Mouse (Mus musculus) heart, embryonic 11.5 days (tissue): ENCODE results near the gene Prkce. TPM values are rescaled to one million over a fixed set of nuclear protein-coding genes. Genes with fewer than 3 reads are reported as not detected.

ENCODE experiments used
- ATAC-seq: fragments of 200-750 bp; cut with Nextera tagmentation; replicated peaks from 2 replicates; pipeline ENCODE4 v1.8.0; 2017; ENCODE audit warnings: moderate library complexity; ENCODE audit not compliant: insufficient number of reproducible peaks, low FRiP score, low TSS enrichment
- H3K27ac ChIP-seq: fragments of 300-500 bp; sonication (generic); 2 replicates; pipeline ENCODE4 v1.5.1; 2014; ENCODE audit warnings: mild to moderate bottlenecking, low read depth, low read length
- H3K27me3 ChIP-seq: fragments of 300-500 bp; sonication (generic); 2 replicates; pipeline ENCODE4 v1.6.1; 2014; ENCODE audit warnings: mild to moderate bottlenecking, low read length, mixed read lengths; ENCODE audit not compliant: control insufficient read depth, insufficient read depth
- H3K36me3 ChIP-seq: fragments of 300-500 bp; sonication (generic); 2 replicates; pipeline ENCODE4 v1.6.1; 2014; ENCODE audit warnings: mild to moderate bottlenecking, low read length, moderate library complexity, mixed read lengths; ENCODE audit not compliant: control insufficient read depth, insufficient read depth
- H3K4me1 ChIP-seq: fragments of 300-500 bp; sonication (generic); 2 replicates; pipeline ENCODE4 v1.6.1; 2014; ENCODE audit warnings: low read length; ENCODE audit not compliant: control insufficient read depth, insufficient read depth
- H3K4me2 ChIP-seq: fragments of 300-500 bp; sonication (generic); 2 replicates; pipeline ENCODE4 v1.6.1; 2014; ENCODE audit warnings: mild to moderate bottlenecking, moderate library complexity
- H3K4me3 ChIP-seq: fragments of 300-500 bp; sonication (generic); 2 replicates; pipeline ENCODE4 v1.5.1; 2014; ENCODE audit warnings: low read depth, low read length
- H3K9ac ChIP-seq: fragments of 300-500 bp; sonication (generic); 2 replicates; pipeline ENCODE4 v1.6.1; 2014; ENCODE audit warnings: mild to moderate bottlenecking, low read depth, low read length, moderate library complexity
- H3K9me3 ChIP-seq: fragments of 300-500 bp; sonication (generic); replicated peaks from 2 replicates; pipeline ENCODE4 v1.6.1; 2016; ENCODE audit warnings: low read length; ENCODE audit not compliant: control insufficient read depth
- WGBS: fragments of 180-500 bp; shearing (Covaris S2); extraction: QIAGEN DNeasy Blood & Tissue Kit; methylation state at CpG from one replicate; pipeline ENCODE4 v1.1.7; 2014; ENCODE audit not compliant: insufficient replicate concordance; 5-methylcytosine and 5-hydroxymethylcytosine counted together
- polyA plus RNA-seq: library from polyadenylated mRNA; unstranded; fragments of >200 nt; fragmentation: Nextera tagmentation; extraction: Ambion mirVana; gene quantifications from 2 replicates; pipeline ENCODE4 v1.2.1, GENCODE M21; 2014

Prkce gene
- polyA plus RNA-seq, 1 experiment from 2014 or later: 12.8 TPM

- no peak overlapping the region for H3K4me3 ChIP-seq
- H3K4me1 ChIP-seq: peaks cover 31% of the 10 kb centered on the region
- no peak overlapping the region for H3K9ac ChIP-seq
- peak overlapping the region; percentile 5; the same call in 1 of the 2 replicates for H3K4me2 ChIP-seq
- H3K27me3 ChIP-seq: no peaks in the 10 kb centered on the region
- 19% methylated on average over 17 of the region's 17 CpGs for WGBS
- H3K27ac ChIP-seq: no peak overlapping the region
- no peak for ATAC-seq
- H3K9me3 ChIP-seq: no peaks in the 10 kb centered on the region
- no peaks in the 10 kb centered on the region for H3K36me3 ChIP-seq
Measured at GRCm38 (mm10) chr17:86379405-86380137, 212.0 kb downstream of the Prkce start.

GRCm38 (mm10) chr17:86381464-86381863 is 213.9 kb downstream of the Prkce start:
- Histone ChIP-seq H3K9ac (no peak overlapping the region), H3K4me2 (no peak overlapping the region), H3K27ac (no peak overlapping the region), H3K4me3 (no peak overlapping the region), H3K27me3 (no peaks in the 10 kb centered on the region), H3K4me1 (peaks cover 39% of the 10 kb centered on the region), H3K9me3 (no peaks in the 10 kb centered on the region), H3K36me3 (no peaks in the 10 kb centered on the region)
- ATAC-seq: no peak
- 90% methylated on average over 9 of the region's 9 CpGs for WGBS

- H3K36me3 ChIP-seq: no peaks in the 10 kb centered on the region
- H3K9ac ChIP-seq: no peak overlapping the region
- H3K27me3 ChIP-seq: no peaks in the 10 kb centered on the region
- no peak for ATAC-seq
- H3K4me3 ChIP-seq: no peak overlapping the region
- H3K27ac ChIP-seq: no peak overlapping the region
- H3K4me1 ChIP-seq: peaks cover 39% of the 10 kb centered on the region
- no peak overlapping the region for H3K4me2 ChIP-seq
- 12% methylated on average over 2 of the region's 2 CpGs for WGBS
- no peaks in the 10 kb centered on the region for H3K9me3 ChIP-seq
Measured at GRCm38 (mm10) chr17:86382885-86383284, 215.3 kb downstream of the Prkce start.

- ATAC-seq: 0 out of 2 replicates have a peak, but pooled peaks have one; percentile 31
- WGBS: 68% methylated on average over 18 of the region's 18 CpGs
- no peaks in the 10 kb centered on the region for H3K36me3 ChIP-seq
- no peak overlapping the region for H3K4me3 ChIP-seq
- H3K4me1 ChIP-seq: peaks cover 37% of the 10 kb centered on the region
- H3K27me3 ChIP-seq: no peaks in the 10 kb centered on the region
- H3K9me3 ChIP-seq: no peaks in the 10 kb centered on the region
- H3K4me2 ChIP-seq: no peak overlapping the region
- H3K9ac ChIP-seq: peak overlapping the region; percentile 22; the same call in 1 of the 2 replicates
- peak overlapping the region; percentile 46 for H3K27ac ChIP-seq
Measured at GRCm38 (mm10) chr17:86383699-86384572, 216.4 kb downstream of the Prkce start.

GRCm38 (mm10) chr17:86392475-86392874 is 224.9 kb downstream of the Prkce start:
- H3K4me1 ChIP-seq: 0 out of 2 replicates have a peak, but pooled peaks cover 9% of the 10 kb centered on the region
- H3K36me3 ChIP-seq: no peaks in the 10 kb centered on the region
- no peak overlapping the region for H3K4me2 ChIP-seq
- no peak overlapping the region for H3K27ac ChIP-seq
- no peak for ATAC-seq
- no peaks in the 10 kb centered on the region for H3K27me3 ChIP-seq
- 72% methylated on average over 5 of the region's 5 CpGs for WGBS
- H3K9ac ChIP-seq: no peak overlapping the region
- H3K9me3 ChIP-seq: no peaks in the 10 kb centered on the region
- H3K4me3 ChIP-seq: no peak overlapping the region

- H3K27ac ChIP-seq: no peak overlapping the region
- H3K4me1 ChIP-seq: peaks cover 12% of the 10 kb centered on the region; the same call in 1 of the 2 replicates
- H3K36me3 ChIP-seq: no peaks in the 10 kb centered on the region
- 93% methylated on average over 10 of the region's 10 CpGs for WGBS
- H3K27me3 ChIP-seq: no peaks in the 10 kb centered on the region
- no peak overlapping the region for H3K9ac ChIP-seq
- no peak for ATAC-seq
- H3K4me3 ChIP-seq: no peak overlapping the region
- H3K4me2 ChIP-seq: no peak overlapping the region
- H3K9me3 ChIP-seq: no peaks in the 10 kb centered on the region
Measured at GRCm38 (mm10) chr17:86393191-86393590, 225.6 kb downstream of the Prkce start.

- Histone ChIP-seq H3K9me3 (no peaks in the 10 kb centered on the region), H3K4me2 (no peak overlapping the region), H3K4me3 (no peak overlapping the region), H3K36me3 (no peaks in the 10 kb centered on the region), H3K27me3 (no peaks in the 10 kb centered on the region), H3K9ac (no peak overlapping the region), H3K4me1 (peaks cover 15% of the 10 kb centered on the region), H3K27ac (no peak overlapping the region)
- ATAC-seq: no peak
Measured at GRCm38 (mm10) chr17:86397097-86397496, 229.5 kb downstream of the Prkce start.

- peaks cover 15% of the 10 kb centered on the region for H3K4me1 ChIP-seq
- H3K27ac ChIP-seq: no peak overlapping the region
- no peak for ATAC-seq
- H3K9ac ChIP-seq: no peak overlapping the region
- no peaks in the 10 kb centered on the region for H3K36me3 ChIP-seq
- H3K4me3 ChIP-seq: no peak overlapping the region
- H3K9me3 ChIP-seq: no peaks in the 10 kb centered on the region
- WGBS: 51% methylated on average over 5 of the region's 5 CpGs
- no peak overlapping the region for H3K4me2 ChIP-seq
- no peaks in the 10 kb centered on the region for H3K27me3 ChIP-seq
Measured at GRCm38 (mm10) chr17:86397647-86398046, 230.1 kb downstream of the Prkce start.
